Mouse (Mus musculus): ENCODE measurements around the gene Gpr18. TPM values are rescaled to one million over a fixed set of nuclear protein-coding genes. Genes with fewer than 3 reads are reported as not detected.

Gene Gpr18
- total and polyA plus RNA-seq, 3 experiments = 33.5 to 46.2 (median 37.0) TPM

GRCm38 (mm10) chr14:121952046-121952400 is 36.4 kb upstream of the Gpr18 start:
- Histone ChIP-seq H3K79me2 (replicated peaks; ENCODE audit: control insufficient read depth, extremely low read depth, insufficient read depth, poor library complexity, severe bottlenecking) (no peaks in the 10 kb centered on the region), H3K9me3 (replicated peaks; ENCODE audit: low read length) (no peaks in the 10 kb centered on the region), H3K9ac (ENCODE audit: insufficient read depth, low read depth) (no peak overlapping the region), H3K4me1 (ENCODE audit: control insufficient read depth in 1 of 2, insufficient read depth in 2 of 2) (peaks cover 13 to 73% of the 10 kb centered on the region in 2 experiments), H3K27ac (ENCODE audit: insufficient read depth, low read depth) (no peak overlapping the region), H3K4me3 (replicated peaks in 1 of 3; ENCODE audit: low read depth in 2 of 3, low read length in 2 of 3, poor library complexity in 1 of 3) (no peak overlapping the region), H3K36me3 (replicated peaks in 1 of 2; ENCODE audit: control insufficient read depth in 1 of 2, insufficient read depth in 1 of 2, low read length in 1 of 2) (peaks cover 11 to 68% of the 10 kb centered on the region in 2 experiments), H3K27me3 (replicated peaks) (no peaks in the 10 kb centered on the region), H3K4me2 (ENCODE audit: insufficient read depth, low read depth, poor library complexity, severe bottlenecking) (no peak overlapping the region)
- in situ Hi-C loops (cut with MboI; ENCODE audit: low pct_ligation_motif_present, low pct_unique_long_range_greater_than_20kb, low sequenced_read_pairs) = no loop called here
- DNase-seq (ENCODE audit: extremely low read depth) = no peak
- TF ChIP-seq MYC (IDR thresholded peaks at IDR 0.05; ENCODE audit: low read depth, low read length) (no peak), ZMIZ1 (IDR thresholded peaks at IDR 0.05; ENCODE audit: low read depth, low read length) (no peak), RCOR1 (conservative IDR thresholded peaks at IDR 0.05; ENCODE audit: low read depth, low read length) (no peak), MAFK (IDR thresholded peaks at IDR 0.05; ENCODE audit: insufficient replicate concordance, low read length) (no peak), ELF1 (IDR thresholded peaks at IDR 0.05; ENCODE audit: low read depth, low read length) (no peak), JUN (IDR thresholded peaks at IDR 0.05; ENCODE audit: insufficient read depth, low read depth, low read length) (no peak), PAX5 (IDR thresholded peaks at IDR 0.05; ENCODE audit: low read length) (no peak), UBTF (IDR thresholded peaks at IDR 0.05; ENCODE audit: low read depth, low read length) (no peak)
- dilution Hi-C loops (cut with MboI; ENCODE audit: extremely low pct_ligation_motif_present, extremely low pct_unique_long_range_greater_than_20kb, low sequenced_read_pairs) = no loop called here

GRCm38 (mm10) chr14:121951399-121952045 is 35.9 kb upstream of the Gpr18 start:
- Histone ChIP-seq H3K79me2 (replicated peaks; ENCODE audit: control insufficient read depth, extremely low read depth, insufficient read depth, poor library complexity, severe bottlenecking) (no peaks in the 10 kb centered on the region), H3K4me3 (replicated peaks in 1 of 3; ENCODE audit: low read depth in 2 of 3, low read length in 2 of 3, poor library complexity in 1 of 3) (no peak overlapping the region), H3K4me2 (ENCODE audit: insufficient read depth, low read depth, poor library complexity, severe bottlenecking) (no peak overlapping the region), H3K9me3 (replicated peaks; ENCODE audit: low read length) (no peaks in the 10 kb centered on the region), H3K9ac (ENCODE audit: insufficient read depth, low read depth) (no peak overlapping the region), H3K27ac (ENCODE audit: insufficient read depth, low read depth) (no peak overlapping the region), H3K4me1 (ENCODE audit: control insufficient read depth in 1 of 2, insufficient read depth in 2 of 2) (peaks cover 13 to 73% of the 10 kb centered on the region in 2 experiments), H3K27me3 (replicated peaks) (no peaks in the 10 kb centered on the region), H3K36me3 (replicated peaks in 1 of 2; ENCODE audit: control insufficient read depth in 1 of 2, insufficient read depth in 1 of 2, low read length in 1 of 2) (peaks cover 11 to 65% of the 10 kb centered on the region in 2 experiments)
- in situ Hi-C loops (cut with MboI; ENCODE audit: low pct_ligation_motif_present, low pct_unique_long_range_greater_than_20kb, low sequenced_read_pairs) = no loop called here
- DNase-seq (ENCODE audit: extremely low read depth) = no peak
- dilution Hi-C loops (cut with MboI; ENCODE audit: extremely low pct_ligation_motif_present, extremely low pct_unique_long_range_greater_than_20kb, low sequenced_read_pairs) = no loop called here
- TF ChIP-seq CTCF (conservative IDR thresholded peaks at IDR 0.05 in 1 of 2, IDR thresholded peaks at IDR 0.05 in 1 of 2; ENCODE audit: low read depth in 2 of 2, low read length in 2 of 2) (no peak), SMC3 (IDR thresholded peaks at IDR 0.05; ENCODE audit: low read depth, low read length) (no peak), POLR2AphosphoS2 (IDR thresholded peaks at IDR 0.05; ENCODE audit: low read depth, low read length) (no peak), MEF2A (IDR thresholded peaks at IDR 0.05; ENCODE audit: borderline replicate concordance, low read depth, low read length) (no peak), RCOR1 (conservative IDR thresholded peaks at IDR 0.05; ENCODE audit: low read depth, low read length) (no peak), CHD1 (IDR thresholded peaks at IDR 0.05; ENCODE audit: low read depth, low read length) (no peak)

- Histone ChIP-seq H3K4me3 (replicated peaks in 1 of 3; ENCODE audit: low read depth in 2 of 3, low read length in 2 of 3, poor library complexity in 1 of 3) (peak overlapping the region in 1 of 3 experiments; percentile 38), H3K36me3 (replicated peaks in 1 of 2; ENCODE audit: control insufficient read depth in 1 of 2, insufficient read depth in 1 of 2, low read length in 1 of 2) (peaks cover 11 to 54% of the 10 kb centered on the region in 2 experiments), H3K27me3 (replicated peaks) (no peaks in the 10 kb centered on the region), H3K79me2 (replicated peaks; ENCODE audit: control insufficient read depth, extremely low read depth, insufficient read depth, poor library complexity, severe bottlenecking) (no peaks in the 10 kb centered on the region), H3K4me2 (ENCODE audit: insufficient read depth, low read depth, poor library complexity, severe bottlenecking) (no peak overlapping the region), H3K9ac (ENCODE audit: insufficient read depth, low read depth) (no peak overlapping the region), H3K4me1 (ENCODE audit: control insufficient read depth in 1 of 2, insufficient read depth in 2 of 2) (peaks cover 13 to 62% of the 10 kb centered on the region in 2 experiments), H3K9me3 (replicated peaks; ENCODE audit: low read length) (no peaks in the 10 kb centered on the region), H3K27ac (ENCODE audit: insufficient read depth, low read depth) (0 out of 2 replicates have a peak overlapping the region, but pooled peaks have one; percentile 18)
- TF ChIP-seq POLR2A (IDR thresholded peaks at IDR 0.05; ENCODE audit: low read depth, low read length) = no peak
- no peak for TF ChIP-seq JUN (IDR thresholded peaks at IDR 0.05; ENCODE audit: insufficient read depth, low read depth, low read length)
- TF ChIP-seq NRF1 (IDR thresholded peaks at IDR 0.05; ENCODE audit: low read depth, low read length) = no peak
- TF ChIP-seq ELF1 (IDR thresholded peaks at IDR 0.05; ENCODE audit: low read depth, low read length) = no peak
- no peak for TF ChIP-seq CHD2 (IDR thresholded peaks at IDR 0.05; ENCODE audit: low read length)
- TF ChIP-seq TCF12 (IDR thresholded peaks at IDR 0.05; ENCODE audit: low read depth, low read length) = no peak
- no peak for TF ChIP-seq MAFK (IDR thresholded peaks at IDR 0.05; ENCODE audit: insufficient replicate concordance, low read length)
- TF ChIP-seq MAX (IDR thresholded peaks at IDR 0.05; ENCODE audit: low read length) = no peak
- no peak for TF ChIP-seq E2F4 (IDR thresholded peaks at IDR 0.05; ENCODE audit: insufficient replicate concordance, low read depth, low read length)
- TF ChIP-seq CHD1 (IDR thresholded peaks at IDR 0.05; ENCODE audit: low read depth, low read length) = no peak
- no peak for TF ChIP-seq ZMIZ1 (IDR thresholded peaks at IDR 0.05; ENCODE audit: low read depth, low read length)
- no peak for DNase-seq (ENCODE audit: extremely low read depth)
- dilution Hi-C loops (cut with MboI; ENCODE audit: extremely low pct_ligation_motif_present, extremely low pct_unique_long_range_greater_than_20kb, low sequenced_read_pairs) (no loop called here), in situ Hi-C loops (cut with MboI; ENCODE audit: low pct_ligation_motif_present, low pct_unique_long_range_greater_than_20kb, low sequenced_read_pairs) (no loop called here)
Observed at GRCm38 (mm10) chr14:121949897-121950296, 34.3 kb upstream of the Gpr18 start.
